Mouse (Mus musculus) kidney, adult 2 months (tissue): ENCODE results near the gene Add3.

ENCODE experiments used
- CTCF ChIP-seq: fragments of 200-500 bp; conservative IDR thresholded peaks from 2 replicates; pipeline ENCODE4 v1.5.1; 2011; ENCODE audit warnings: low read depth, mild to moderate bottlenecking, control low read depth, low read length, moderate library complexity, mixed read lengths; ENCODE audit not compliant: insufficient read depth, insufficient read length
- POLR2A ChIP-seq: fragments of 200-500 bp; IDR thresholded peaks from one replicate; pipeline ENCODE4 v1.6.1; 2011; ENCODE audit warnings: low read depth, low read length, control low read depth

GRCm38 (mm10) chr19:53196961-53197360 is 56.7 kb downstream of the Add3 start:
- TF ChIP-seq CTCF (no peak), POLR2A (no peak)
